Mouse (Mus musculus): Measurements from ENCODE around the gene Ldb2.

- TF ChIP-seq CTCF (IDR thresholded peaks at IDR 0.05; ENCODE audit: low read depth) (no peak), EP300 (IDR thresholded peaks at IDR 0.05; ENCODE audit: low read depth) (no peak)
Measured at GRCm38 (mm10) chr5:44552121-44552520, 247.4 kb downstream of the Ldb2 start.
